Mouse (Mus musculus) lung, adult 18-20 months (tissue): ENCODE measurements at regions not wholly inside any gene's neighbourhood (a gene's known extent, or its start where the extent isn't known, plus 50 kb on each side); places are given as distances from the start of the nearest gene placed in this dataset.

ENCODE experiments used
- DNase-seq, 2 experiments: peaks; one replicate each; pipeline ENCODE4 v3.0.0; 2022; ENCODE audit warnings: mixed read lengths in 2 of 2

DNA sequence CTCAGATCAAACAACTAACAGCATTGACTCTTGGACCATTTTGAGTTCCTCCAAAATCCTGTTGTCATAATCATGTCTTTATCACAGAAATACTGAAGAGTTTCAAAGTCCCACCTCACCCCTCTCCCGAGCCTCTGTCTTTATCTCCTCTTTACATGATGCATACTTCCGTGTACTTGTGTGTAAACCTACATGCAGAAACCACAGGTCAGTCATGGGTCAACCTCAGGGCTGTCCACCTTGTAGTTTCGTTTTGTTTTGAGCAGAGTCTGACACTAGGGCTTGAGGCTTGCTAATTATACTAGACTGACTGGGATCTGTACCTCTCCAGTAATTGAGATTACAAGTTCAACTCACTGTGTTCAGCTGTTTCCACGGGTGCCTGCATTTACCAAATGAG is 348.4 kb upstream of the Acvr2a start:
- DNase-seq = no peak

DNA sequence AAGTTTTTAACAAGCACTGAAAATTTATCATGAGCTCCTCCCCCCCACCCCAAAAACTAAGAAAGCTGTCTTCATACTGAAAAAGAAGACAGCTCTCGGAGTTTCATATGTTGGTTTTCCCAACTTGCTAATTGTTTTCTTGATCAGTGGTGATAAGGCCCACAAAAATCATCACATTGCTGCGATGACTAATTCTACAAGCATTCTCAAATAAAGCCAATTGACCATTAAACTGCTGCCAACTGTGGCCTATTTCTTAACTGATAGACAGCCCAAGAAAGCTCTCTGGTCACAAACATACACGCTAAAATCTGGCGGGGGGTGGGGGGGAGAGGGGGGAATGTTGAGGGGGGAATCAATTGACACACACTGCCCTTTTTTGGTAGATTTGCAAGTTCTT is 345.0 kb upstream of the Acvr2a start:
- no peak for DNase-seq

DNA sequence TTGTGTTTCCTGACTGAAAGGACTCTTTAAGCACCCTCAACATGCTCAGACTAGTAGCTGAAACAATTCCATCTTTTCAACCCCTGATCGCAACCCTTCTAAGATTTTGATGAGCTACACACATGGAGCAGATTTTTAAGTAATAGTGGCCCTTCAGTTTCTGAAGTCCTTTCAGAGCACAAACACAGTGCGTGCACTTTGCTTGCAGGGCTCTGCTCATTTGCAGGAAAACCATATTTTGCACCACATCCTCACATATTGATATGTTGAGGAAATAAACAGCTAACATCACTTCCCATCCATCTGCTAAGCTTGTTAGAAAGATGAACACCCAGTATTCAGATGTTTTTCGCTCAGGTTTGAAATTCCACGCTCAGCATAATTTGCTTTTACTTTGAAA is 344.6 kb upstream of the Acvr2a start:
- DNase-seq = no peak

DNA sequence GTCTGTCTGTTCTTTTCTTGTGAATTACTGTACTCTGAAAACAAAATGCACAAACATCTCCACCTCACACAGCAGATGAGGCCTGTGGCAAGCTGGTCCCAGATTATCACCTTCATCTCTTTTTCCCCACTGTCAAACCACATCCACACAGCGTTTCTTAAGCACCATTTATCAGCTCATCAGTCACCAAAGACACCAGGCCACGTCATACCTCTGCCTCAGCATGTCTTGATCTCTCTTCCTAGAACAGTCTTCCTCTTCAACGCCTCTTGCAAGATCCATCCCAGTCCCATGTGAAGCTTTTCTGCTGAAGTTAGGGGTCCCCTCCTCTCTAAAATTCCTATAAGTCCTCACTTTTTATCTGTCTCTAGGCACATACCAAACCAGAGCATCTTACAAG is 340.8 kb upstream of the Acvr2a start:
- DNase-seq = no peak

DNA sequence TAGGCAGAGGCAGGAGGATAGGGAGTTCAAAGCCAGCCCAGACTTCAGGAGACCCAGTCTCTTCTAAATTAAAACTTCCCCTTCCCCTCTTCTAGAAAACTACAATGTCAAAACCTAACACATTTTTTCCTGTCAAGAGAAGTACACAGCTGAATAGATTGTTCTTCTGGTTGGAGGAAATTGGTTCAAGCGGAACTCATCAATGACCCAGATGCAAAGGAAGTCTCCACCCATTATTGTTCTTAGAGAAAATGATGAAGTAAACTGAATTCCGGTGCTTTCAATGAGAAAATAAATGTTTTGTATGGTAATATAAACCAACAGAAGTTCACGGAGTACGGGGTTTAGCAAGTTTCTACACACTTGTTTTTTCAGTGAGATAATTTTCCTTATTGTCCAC is 339.3 kb upstream of the Acvr2a start:
- no peak for DNase-seq

DNA sequence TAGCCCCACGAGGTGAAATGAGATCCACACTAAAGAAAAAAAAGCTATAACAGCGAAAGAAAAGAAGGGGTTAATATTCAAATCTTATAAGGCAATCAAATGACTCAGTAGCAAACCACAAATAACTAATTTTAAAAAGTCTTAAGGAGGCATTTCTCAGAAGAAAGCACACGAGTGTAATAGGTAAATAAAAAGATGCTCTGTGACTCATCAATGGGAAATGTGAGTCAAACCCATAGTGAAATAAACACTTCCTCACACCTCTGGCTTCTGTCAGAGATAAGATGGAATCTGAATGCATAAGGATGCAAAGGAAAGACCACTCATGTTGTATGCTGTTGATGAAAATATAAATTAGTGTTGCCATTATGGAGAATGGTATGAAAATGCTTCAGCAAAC is 337.1 kb upstream of the Acvr2a start:
- DNase-seq = no peak

DNA sequence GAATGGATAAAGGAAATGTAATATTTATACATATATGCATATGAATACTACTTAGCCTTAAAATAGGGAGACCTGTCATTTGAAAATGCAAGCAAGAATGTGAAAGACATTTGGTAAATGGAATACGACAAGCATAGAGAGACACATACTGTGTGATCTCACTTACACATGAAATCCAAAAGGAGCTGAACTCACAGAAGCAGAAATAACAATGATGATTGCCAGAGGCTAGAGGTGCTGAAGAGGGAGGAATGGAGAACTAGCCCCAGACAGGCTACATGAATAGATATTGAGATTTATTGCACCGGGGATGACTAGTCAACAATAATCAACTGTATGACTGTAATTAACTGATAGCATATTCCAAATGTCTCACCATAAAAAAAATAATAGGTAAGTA is 336.6 kb upstream of the Acvr2a start:
- DNase-seq = no peak

DNA sequence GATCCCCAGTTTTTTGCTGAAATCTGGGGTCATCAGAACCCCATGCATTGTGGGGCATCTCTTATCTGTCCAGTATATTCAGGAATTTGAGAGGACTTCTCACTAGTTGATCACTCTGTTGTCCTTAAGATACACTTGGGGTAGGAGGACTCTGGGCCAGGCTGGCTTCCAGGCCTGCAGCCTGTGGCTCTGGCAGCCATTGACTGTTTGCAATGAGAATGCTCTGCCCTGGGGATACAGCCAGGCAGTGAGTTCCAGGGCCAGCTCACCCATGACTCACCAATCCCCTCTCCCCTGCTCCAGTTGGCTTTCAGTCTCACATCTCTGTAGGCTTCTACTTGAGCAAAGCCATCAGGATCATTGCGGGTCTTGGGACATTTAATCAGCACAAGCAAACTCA is 334.3 kb upstream of the Acvr2a start:
- DNase-seq = peak; percentile 7 to 15

DNA sequence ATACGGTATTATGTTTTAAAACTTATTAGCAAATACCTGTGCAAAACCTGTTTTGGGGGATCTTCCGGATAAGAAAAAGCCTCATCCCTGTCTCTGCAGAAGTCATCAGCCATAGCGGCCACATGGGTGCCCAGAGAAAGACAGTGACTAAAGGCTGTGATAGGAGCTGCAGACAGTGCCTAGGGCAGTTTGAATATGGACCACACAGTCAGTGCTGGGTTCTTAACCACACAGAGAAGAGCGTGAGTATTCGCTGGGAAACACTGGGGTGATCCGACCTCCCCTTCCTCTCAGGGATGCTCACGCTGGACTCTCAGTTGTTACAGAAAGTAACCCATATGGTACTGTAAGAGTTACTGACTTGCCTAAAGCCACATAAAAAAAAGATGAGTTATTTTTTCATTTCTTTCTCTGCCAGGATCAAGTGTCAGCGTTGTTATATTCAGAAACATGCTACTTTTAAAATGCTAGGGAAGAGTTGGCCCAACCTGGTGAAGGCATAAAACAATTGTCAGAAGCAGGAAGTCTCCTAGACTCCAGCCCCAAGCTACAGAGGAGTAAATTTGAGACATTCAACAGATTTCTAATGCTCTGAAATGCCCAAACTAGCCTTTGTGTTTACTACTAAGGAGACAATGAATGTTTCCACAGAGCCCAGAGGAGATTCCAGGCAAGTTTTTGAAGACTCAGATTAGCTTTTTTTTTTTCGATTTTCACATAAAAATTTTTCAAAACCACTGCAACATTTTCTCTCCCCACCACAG is 333.3 kb upstream of the Acvr2a start:
- DNase-seq = no peak

DNA sequence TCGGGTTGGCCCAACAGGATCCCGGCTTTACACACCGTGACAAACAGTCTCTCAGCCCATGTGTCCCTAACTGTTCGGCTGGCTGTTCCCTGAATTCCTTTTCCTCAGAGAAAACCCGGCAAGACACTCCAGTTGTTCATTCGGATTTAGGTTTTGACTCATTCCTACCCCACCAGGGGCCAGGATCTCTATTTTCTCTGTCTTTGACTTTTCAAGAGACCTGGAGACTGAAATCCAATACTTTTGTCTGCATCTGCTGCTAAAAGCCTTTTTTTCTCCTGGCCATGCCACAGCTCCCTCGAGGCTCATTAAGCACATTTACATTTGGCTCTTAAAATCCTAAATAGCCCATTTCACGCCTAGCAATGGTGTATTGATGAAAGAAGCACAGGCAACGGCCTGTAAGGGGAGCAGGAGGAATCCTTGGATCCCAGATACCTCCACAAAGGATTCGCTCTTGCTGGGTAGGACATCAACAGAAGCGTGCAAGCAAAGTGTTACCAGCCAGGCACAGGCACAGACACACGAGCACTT is 332.6 kb upstream of the Acvr2a start:
- no peak for DNase-seq

DNA sequence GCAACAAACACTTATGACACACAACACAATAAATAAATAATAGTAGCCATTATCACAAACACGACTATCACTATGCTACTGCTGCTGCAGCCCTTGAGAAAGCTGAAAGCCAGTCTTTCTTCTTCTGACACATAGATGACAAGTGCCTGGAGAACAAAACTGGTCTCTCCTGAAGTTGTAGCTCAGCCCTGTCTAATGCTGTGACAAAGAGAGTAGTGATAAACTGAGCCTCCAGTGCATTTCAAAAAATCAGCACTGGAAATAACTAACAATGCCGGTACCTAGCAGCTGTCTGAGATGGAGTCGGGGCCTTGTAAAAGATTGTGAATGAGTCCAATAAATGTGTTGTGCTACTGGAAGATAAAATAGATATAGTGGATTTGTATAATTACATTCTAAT is 320.3 kb upstream of the Acvr2a start:
- DNase-seq = no peak

DNA sequence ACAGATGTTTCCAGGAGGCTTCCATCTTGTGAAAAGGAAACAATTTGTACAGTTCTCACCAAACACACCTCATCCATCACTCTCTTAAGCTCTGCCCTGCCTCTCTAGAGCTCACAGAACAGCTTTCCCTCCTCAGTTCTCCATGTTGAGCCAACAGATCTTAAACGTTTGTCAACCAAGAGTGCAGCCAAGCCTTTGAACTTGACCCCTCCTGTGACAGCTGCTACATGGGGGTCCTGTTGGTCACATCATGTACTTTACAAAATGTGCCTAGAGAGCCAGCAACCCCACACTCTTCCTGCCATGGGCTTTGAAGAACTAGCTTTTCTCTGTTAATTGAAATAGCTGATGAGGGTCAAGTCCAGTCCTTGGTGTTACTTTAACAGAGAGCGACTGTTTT is 319.8 kb upstream of the Acvr2a start:
- peak; percentile 67 to 76 for DNase-seq

DNA sequence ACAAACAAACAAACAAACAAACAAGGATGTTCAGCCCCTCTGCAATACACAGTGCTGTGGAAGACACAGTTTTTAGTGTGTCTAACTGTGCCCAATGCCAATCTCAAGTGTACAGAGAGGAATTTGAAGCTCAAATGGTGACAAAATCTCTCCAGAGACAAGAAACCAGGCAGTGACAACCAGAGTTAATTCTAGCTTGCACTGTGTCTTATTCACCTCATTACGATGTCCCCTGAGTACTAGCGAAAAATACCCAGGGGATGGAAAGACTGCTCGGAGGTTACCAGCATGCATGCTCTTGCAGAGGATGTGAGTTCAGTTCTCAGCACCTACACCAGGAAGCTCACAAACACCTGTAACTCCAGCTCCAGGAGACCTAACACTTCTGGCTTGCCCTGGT is 319.3 kb upstream of the Acvr2a start:
- DNase-seq = no peak

DNA sequence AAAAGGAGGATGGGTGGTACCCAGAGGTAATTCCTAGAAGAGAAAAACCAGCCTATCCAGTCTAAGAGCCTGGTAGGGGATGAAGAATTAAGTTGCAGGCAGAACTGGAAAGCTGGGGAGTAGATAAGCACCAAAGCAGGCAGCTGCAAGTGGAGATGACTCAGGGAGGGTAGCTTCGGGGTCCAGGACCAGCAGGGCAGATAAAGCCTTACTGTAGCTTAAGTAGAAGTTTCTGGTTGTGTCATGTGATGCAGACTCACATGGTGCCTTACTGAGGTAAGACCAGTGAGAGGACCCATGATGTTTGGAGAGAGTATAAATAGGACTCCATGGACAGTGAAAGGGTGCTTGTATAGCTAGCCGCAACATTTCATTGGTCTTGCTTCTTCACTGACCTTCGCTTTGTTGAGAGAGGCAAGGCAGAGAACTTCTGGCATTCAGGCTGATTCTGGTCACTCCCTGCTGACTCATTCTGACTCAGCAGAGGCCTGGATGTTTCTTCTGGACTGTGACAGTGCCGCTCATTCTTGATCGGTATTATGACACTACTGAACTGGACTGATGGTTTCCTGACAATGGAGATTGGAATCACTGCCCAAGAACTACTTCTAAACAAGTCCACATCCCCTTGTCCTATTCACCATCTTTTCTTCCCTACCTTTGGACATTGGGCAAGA is 315.7 kb upstream of the Acvr2a start:
- DNase-seq = no peak

DNA sequence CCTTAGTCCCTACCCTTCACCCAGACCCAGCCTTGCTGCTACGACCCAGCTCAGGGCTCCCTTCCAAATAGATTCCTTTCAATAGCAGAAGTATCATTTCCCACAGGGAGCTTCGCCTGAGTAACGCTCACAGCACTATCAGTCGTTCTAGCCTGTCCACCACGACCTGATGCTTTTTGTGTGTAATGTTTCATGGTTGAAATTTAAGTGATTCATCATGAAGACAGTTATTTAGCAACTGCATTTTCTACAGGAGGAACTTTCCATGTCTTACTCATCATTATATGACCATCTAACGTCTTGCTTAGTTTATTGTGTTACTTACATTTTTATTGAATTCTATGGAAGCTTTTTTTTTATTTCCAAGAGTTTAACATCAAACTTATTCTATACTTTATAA is 314.5 kb upstream of the Acvr2a start:
- DNase-seq = no peak

DNA sequence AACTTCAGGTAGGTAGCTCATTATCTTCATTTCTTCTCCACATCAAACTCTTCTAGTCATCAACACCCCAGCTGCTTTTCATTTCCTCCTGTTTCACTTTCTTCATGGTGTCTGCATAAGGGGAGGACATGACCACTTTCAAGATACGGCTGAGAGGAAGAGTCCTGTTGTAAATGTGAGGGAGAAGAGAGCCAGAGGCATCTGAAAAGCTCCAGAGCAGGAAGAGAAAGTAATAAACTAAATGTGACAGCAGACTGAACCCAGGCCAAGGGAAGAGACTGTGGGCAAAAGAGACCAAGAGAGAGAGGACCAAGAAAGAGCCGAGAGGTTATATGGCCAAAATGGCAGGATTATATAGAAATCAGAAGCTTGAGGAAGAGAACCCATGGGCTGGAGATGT is 312.5 kb upstream of the Acvr2a start:
- no peak for DNase-seq

DNA sequence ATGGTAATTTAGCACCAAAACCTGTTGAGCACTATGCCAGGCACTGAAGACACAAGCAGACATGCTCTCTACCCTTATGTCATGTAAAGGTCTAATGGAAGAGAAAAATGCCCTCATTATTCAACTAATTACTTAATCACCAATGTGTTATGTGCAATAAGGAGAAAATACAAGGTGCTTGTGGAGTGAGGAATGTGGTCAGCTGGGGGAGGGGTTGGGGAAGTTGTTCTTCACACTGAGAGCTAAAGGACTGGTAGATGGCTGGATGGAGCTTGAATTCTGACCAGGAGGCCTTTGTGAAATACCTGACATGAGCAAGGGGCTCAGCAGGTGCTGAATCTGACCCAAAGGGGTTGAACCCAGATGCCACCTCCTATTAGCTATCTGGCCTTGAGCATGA is 300.1 kb upstream of the Acvr2a start:
- no peak for DNase-seq

DNA sequence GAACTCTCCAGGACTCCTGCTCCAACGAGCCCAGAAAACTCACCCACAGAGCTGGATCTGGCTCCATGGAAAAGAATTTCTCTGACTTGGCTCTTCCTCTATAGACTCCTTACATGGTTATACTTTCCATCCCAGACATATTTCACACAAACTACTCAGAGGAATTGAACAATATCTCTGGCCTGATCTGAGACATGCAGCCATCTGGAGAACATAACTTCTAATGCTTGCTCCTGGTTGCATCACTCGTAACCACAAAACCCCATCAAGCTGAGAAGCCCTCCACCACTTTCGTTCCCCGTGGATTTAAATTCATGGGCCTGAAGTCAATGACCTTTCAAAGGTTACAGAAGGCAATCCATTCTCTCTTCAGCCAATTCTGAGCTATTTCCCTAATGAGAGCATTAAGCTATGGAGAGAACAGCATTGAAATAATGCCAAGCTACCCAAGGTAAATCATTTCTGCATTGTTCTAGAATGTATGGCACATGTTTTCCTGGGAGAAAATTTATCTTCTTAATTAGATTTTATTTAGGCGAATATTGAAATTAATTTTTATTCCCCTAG is 294.0 kb upstream of the Acvr2a start:
- no peak for DNase-seq

DNA sequence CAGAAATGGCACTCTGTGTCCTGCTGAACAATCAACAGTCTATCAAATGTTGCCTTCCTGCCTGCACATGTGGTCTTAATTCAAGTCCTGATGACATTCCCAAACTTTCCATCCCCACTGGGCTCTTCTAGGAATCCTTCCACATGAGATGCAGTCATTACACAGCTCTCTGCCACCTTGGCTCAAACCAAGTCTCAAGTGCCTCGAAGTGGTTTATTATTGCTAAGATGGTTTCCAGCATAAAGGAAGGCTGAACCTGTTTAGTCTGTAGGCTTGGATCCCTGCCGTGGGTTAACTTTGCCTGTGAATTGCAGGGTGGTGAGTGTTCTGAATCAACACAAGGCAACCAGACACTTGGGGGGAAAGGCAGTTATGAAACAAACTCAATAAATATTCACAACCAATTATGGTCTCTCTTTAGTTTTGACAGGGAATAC is 293.4 kb upstream of the Acvr2a start:
- DNase-seq = peak; percentile 39 to 53

DNA sequence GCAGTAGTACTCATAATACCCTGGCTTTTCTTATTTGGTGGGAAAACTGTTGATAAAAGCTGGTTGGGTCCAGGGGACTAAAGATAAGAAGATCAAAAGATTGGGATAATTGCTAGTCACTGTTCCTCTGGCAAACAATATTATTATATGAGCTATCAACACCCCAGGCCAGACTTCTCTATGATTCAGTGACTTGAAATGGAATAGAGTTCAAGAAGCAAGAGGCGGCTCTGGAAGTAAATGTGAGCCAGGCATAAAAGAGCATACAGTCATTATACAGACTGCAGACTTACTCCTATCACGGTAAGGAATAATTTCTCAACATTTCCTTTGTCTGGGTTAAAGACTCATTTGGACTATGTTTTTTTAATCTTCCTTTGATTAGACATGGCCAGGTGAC is 278.5 kb upstream of the Acvr2a start:
- DNase-seq = no peak

DNA sequence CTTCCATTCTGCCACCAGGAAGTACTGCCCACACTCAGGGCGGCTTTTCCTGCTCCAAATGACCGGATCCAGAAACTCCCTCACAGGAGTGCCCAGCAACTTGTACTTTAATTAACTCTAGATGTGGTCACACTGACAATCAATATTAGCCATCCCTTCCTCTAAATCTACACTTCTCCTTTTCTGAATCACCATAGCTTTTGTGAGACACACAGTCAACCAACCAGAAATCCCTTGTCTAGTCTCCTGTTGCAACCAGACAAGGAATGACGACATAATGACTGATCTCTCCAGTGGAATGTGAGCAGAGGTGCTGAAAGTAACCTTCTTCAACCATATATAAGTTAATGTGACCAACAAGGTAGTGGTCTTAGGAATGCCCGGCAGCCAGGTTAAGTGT is 277.0 kb upstream of the Acvr2a start:
- DNase-seq = no peak

DNA sequence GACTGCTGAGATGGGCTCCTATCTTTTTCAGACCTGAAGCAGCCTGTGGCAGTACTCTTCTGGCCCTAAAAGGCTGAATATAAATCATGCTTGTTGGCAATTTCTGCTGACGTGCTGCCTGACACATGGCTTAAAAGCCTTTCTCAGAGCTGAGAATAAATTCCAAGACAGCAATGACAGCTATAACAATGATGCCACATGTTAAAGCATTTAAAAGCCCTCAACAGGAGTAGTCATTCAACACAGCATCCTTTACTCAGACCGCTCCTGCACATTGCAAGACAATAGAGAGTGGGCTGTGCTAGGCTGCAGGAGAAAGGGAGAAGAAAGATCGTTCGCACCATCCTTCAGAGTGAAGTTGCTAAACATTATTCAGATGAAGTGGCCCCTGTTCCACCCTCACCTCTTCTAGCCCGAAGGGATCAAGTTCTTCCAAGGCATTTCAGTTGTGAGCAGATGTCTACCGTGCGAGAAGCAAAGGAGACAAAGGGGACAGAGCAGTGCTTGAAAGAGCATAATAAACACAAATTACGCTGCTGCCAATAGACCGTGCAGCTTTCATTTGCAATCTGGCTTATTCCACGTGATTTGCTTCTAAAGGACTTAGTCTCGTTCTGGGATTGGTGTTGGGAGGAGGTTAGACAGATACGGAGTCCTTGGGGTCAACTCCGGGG is 275.1 kb upstream of the Acvr2a start:
- DNase-seq = no peak

DNA sequence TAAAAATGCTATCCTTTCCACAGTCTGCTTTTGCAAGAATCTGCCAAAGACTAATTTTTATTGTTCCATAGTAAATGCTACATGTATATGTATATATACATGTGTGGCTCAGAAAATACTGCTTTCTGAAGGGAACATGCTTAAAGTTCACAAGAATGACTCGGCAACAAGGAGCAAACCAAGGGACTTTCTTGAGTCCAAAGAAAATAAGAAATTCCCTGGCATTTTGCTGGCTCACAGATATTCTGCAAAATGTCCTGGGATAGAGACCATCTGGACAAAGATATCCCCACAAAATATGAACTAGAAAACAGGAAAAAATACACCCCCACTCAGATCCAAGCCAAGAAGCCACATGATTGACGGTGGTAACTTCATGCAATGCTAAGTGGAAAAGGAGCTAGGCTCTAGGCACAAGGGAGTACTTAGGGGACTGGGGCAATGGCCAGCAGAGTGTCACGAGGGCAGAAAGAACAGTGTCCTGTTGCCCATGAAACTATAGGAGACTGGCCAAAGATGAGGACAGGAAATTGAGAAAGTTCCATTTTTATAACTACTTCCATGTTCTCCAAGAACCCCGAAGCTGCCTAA is 274.3 kb upstream of the Acvr2a start:
- peak; percentile 34 to 43 for DNase-seq
